Mouse (Mus musculus) E14TG2a.4 (cell line): ENCODE measurements around the gene Cdhr4.

ENCODE experiments used
- CTCF ChIP-seq: conservative IDR thresholded peaks from 2 replicates; pipeline ENCODE4 v1.5.1; 2014; ENCODE audit warnings: low read length
- POU5F1 ChIP-seq: IDR thresholded peaks from 2 replicates; pipeline ENCODE4 v1.6.1; 2014; ENCODE audit warnings: low read length, borderline replicate concordance

GRCm38 (mm10) chr9:107995513-107995912 lies 3.2 kb downstream of the Cdhr4 start:
- TF ChIP-seq CTCF (no peak), POU5F1 (no peak)
